Mouse (Mus musculus): ENCODE results near the gene Fbxw2. TPM values are rescaled to one million over a fixed set of nuclear protein-coding genes. Genes with fewer than 3 reads are reported as not detected.
"Not testable (repeated sequence)": the region's sequence is repeated elsewhere in the genome, so short reads cannot be mapped to it uniquely, and the experiment has no call there.

Fbxw2 gene
- total RNA-seq, 2 experiments from 2014 or later = 86.8 to 100 TPM

DNA sequence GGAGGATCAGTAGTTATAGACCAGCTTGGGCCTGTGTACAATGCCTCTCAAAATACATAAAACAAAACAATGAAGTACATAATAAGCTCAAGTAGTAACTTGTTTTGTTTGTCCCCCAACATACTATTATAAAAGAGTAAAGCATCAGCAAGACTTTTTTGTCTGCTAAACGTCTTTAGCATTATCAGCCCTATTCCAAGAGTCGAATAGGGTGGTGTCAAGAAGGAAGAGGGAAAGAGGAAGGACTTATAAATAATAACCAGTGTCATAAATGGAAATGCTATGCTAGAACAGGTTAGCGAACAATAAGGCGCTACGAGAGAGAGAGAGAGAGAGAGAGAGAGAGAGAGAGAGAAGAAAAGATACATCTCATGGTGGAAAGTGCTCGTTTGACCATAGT lies 55.2 kb downstream of the Fbxw2 start:
- peak overlapping the region; percentile 95 for H3K4me3 ChIP-seq
- peak overlapping the region; percentile 93 for H3K27ac ChIP-seq
- TF ChIP-seq CTCF (IDR thresholded peaks at IDR 0.05) = no peak
- no peak for DNase-seq (ENCODE audit: extremely low spot score in 1 of 2, low spot score in 2 of 2)
- intact Hi-C loops (cut with DNase I) = loop anchor here (1.0 kb wide), 1 partner anchor 17 kb away; no protein-coding TSS in a partner anchor

DNA sequence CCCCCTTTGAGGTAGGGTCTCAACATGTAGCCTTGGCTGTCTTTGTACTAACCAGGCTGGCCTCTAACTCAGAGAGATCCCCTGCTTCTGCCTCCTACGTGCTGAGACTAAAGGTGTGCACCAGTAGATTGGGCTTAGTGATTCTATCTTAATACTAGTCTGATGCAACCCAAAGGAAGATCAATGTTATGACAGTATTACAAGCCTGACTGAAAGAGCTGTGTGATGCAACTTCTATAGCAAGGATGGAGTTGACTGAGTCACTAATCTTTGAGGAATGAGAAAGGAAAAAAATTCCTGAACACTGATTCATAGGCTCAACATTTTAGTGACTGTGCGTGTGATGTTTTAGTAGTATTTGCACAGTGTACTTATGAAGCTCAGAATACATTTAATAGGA lies 56.1 kb downstream of the Fbxw2 start:
- no peak overlapping the region for H3K27ac ChIP-seq
- intact Hi-C loops (cut with DNase I) = no loop called here
- no peak for DNase-seq (ENCODE audit: extremely low spot score in 1 of 2, low spot score in 2 of 2)
- TF ChIP-seq CTCF (IDR thresholded peaks at IDR 0.05) = no peak
- no peak overlapping the region; the same call in 1 of the 2 replicates for H3K4me3 ChIP-seq

DNA sequence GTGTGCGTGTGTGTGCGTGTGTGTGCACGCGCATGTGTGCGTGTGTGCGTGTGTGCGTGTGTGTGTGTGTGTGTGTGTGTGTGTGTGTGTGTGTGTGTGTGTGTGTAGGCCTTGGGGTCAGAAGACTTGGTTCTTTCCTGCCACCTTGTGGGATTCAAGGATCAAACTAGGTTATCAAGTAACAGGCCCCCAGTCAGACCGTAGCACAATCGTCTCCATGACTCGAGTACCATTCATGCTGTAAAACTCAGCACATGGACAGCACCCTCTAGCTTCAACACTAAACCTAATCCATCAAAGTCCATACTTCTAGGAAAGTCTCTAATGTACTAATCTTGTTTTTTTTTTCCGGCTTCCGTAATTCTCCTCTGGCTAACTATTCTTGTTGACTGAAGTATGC lies 61.3 kb downstream of the Fbxw2 start:
- H3K4me3 ChIP-seq = no peak overlapping the region
- DNase-seq (ENCODE audit: extremely low spot score in 1 of 2, low spot score in 2 of 2) = no peak
- intact Hi-C loops (cut with DNase I) = no loop called here
- TF ChIP-seq CTCF (IDR thresholded peaks at IDR 0.05) = no peak; the same call in 1 of the 2 replicates
- no peak overlapping the region for H3K27ac ChIP-seq

DNA sequence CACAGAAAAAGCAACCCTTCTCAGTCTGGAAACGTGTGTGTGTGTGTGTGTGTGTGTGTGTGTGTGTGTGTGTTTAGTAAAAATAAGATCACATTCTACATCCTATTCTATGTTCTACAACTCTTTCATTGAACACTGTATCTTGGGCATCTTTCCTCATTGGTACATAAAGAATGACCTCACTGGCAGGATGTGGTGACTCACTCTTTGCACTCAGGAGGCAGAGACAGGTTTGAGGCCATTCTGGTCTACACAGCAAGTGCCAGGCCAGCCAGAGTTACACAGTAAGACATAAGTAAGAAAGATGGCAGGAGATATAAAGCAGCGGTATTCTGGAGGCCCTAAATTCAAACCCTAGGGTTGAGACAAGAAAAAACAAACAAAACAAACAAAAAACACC lies 63.2 kb downstream of the Fbxw2 start:
- Histone ChIP-seq H3K4me3 (no peak overlapping the region), H3K27ac (no peak overlapping the region)
- no peak for TF ChIP-seq CTCF (IDR thresholded peaks at IDR 0.05)
- intact Hi-C loops (cut with DNase I) = no loop called here
- no peak for DNase-seq (ENCODE audit: extremely low spot score in 1 of 2, low spot score in 2 of 2)

DNA sequence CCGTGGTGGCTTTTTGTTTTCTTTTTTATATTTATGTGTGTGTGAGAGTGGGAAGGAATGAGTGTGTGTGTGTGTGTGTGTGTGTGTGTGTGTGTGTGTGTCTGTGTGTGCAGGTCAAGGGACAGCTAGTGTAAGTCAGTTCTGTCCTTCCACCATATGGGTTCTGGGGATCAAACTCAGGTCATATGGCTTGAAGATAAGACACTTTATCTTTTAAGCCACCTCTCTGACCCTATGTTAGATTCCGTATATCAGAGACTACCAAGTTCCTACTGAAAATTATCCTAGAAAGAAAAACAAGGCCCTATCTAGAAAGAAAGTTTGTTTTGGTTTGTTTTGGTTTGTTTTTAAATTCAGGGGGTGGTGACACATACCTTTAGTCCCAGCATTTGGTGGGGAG lies 63.9 kb downstream of the Fbxw2 start:
- intact Hi-C loops (cut with DNase I) = no loop called here
- DNase-seq (ENCODE audit: extremely low spot score in 1 of 2, low spot score in 2 of 2) = no peak
- H3K4me3 ChIP-seq = no peak overlapping the region
- no peak overlapping the region for H3K27ac ChIP-seq
- no peak for TF ChIP-seq CTCF (IDR thresholded peaks at IDR 0.05)

DNA sequence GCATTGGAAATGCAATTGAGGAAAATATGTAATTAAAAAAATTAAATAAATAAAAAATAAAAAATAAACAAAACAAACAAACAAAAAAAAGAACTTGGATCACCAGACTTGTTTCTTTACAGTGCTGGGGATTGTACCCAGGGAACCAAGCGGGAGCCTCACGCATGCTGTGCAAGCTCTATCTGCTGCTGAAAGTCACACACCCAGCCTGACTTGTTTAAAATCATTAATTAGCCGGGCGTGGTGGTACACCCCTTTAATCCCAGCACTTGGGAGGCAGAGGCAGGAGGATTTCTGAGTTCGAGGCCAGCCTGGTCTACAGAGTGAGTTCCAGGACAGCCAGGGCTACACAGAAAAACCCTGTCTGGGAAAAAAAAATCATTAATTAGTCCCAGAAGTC lies 64.8 kb downstream of the Fbxw2 start:
- H3K27ac ChIP-seq; H3K4me3 ChIP-seq; intact Hi-C loops (cut with DNase I); DNase-seq (ENCODE audit: extremely low spot score in 1 of 2, low spot score in 2 of 2): not testable (repeated sequence)

DNA sequence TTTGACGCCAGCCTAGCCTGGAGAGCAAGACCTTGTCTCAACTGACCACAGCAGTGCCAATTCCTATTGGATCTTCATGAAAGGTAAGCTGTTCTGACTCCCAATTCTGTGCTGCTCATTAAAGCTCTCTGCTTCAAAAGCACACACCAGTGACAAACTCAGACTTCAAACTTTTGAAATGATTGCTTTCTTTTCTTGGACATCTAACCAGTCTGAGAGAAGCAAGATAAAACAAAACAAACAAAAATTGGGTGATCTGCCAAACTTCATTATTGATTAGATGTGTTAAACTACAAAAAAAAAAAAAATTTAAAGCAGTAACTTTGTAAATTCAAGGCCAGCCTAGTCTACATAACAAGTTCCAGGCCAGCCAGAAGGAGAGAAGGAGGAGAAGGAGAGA lies 68.8 kb downstream of the Fbxw2 start:
- intact Hi-C loops (cut with DNase I) = no loop called here
- no peak for DNase-seq (ENCODE audit: extremely low spot score in 1 of 2, low spot score in 2 of 2)
- TF ChIP-seq CTCF (IDR thresholded peaks at IDR 0.05) = no peak
- Histone ChIP-seq H3K27ac (no peak overlapping the region), H3K4me3 (no peak overlapping the region)

DNA sequence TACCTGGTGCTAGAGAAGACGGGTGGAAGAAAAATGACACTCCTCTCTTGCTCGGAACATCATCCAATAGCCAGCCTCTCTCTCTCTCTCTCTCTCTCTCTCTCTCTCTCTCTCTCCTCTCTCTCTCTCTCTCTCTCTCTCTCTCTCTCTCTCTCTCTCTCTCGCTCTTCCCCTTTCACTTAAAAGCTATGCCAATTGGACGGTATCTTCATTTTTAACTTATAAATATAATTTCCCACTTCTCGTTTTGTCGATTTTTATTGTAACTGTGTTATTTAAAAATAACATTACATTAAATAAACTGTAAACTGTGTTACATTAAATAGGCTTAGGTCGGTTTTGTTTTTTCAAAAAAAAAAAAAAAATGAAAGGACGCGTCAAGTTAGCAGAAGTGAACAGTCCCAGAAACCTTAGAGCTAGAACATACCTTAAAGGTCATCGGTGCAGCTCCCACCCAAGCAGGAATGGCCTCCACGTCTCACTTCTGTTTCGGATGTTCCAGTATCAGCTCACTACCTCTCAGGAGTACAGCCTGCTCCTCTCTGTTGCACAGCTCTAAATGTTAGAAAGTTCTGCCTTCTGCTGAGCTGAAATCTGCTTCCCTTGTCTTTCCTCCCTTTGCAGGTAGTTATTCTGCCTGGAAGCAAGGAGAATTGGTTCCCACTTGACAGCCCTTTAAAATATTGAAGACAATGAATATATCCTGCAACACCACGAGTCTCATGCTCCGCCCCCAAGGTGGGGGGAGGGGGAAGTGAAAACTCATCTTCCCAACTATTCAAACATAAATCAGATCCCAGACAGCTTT lies 71.4 kb downstream of the Fbxw2 start, which contains the start of gene Gapvd1:
TSS of gene Gapvd1 (minus strand) at position 682 of the 808 bp plus-strand sequence.
- no peak for TF ChIP-seq CTCF (IDR thresholded peaks at IDR 0.05)
- peak within 1 kb of the TSS; percentile 91 for H3K27ac ChIP-seq
- DNase-seq (ENCODE audit: extremely low spot score in 1 of 2, low spot score in 2 of 2) = peak in 1 of 2 experiments; percentile 21
- intact Hi-C loops (cut with DNase I) = loop anchor here (1.0 kb wide), 1 partner anchor 17 kb away; the partner anchor contains the start of gene Hspa5
- H3K4me3 ChIP-seq = peak within 1 kb of the TSS; percentile 81

Other genes with a start within 250 kb of the Fbxw2 start
- 100 to 1,000 TPM in 1 of 2 experiments, 10 to 100 TPM in 1; 99.1 to 101 TPM for gene Gapvd1, start 71.1 kb downstream of the Fbxw2 start, total RNA-seq (2021)
- 100 to 1,000 TPM; 325 to 334 TPM for gene Hspa5, start 54.3 kb downstream of the Fbxw2 start, total RNA-seq (2021)
- 10 to 100 TPM; 32.0 to 34.4 TPM for gene Rabepk, start 26.4 kb downstream of the Fbxw2 start, total RNA-seq (2021)
- gene Gm34653, start 6.7 kb upstream of the Fbxw2 start, total RNA-seq (2021) = under 1 TPM in 1 of 2 experiments, not detected in 1; 0.27 TPM
- gene Cutal, start 48.1 kb upstream of the Fbxw2 start, total RNA-seq (2021) = under 1 TPM; 0.23 to 0.93 TPM
- 10 to 100 TPM; 31.9 to 35.7 TPM for gene Psmd5, start 48.7 kb upstream of the Fbxw2 start, total RNA-seq (2021)
- gene Phf19, start 87.7 kb upstream of the Fbxw2 start, total RNA-seq (2021) = 1 to 10 TPM in 1 of 2 experiments, under 1 TPM in 1; 0.84 to 1.3 TPM
- 1 to 10 TPM; 1.3 to 1.6 TPM for gene Traf1, start 135.5 kb upstream of the Fbxw2 start, total RNA-seq (2021)
- gene Hc, start 235.1 kb upstream of the Fbxw2 start, total RNA-seq (2021) = under 1 TPM; 0.37 to 0.45 TPM